Mouse (Mus musculus) liver, embryonic 16.5 days (tissue): ENCODE data around the gene Nf2. TPM values are rescaled to one million over a fixed set of nuclear protein-coding genes. Genes with fewer than 3 reads are reported as not detected.
A peak's percentile ranks its signal among the peaks of the same experiment; 100 is the strongest.

ENCODE experiments used
- ATAC-seq: fragments of 200-750 bp; cut with Nextera tagmentation; 2 replicates; pipeline ENCODE4 v1.8.0; 2017; ENCODE audit warnings: low read depth, mild to moderate bottlenecking, moderate number of reproducible peaks, moderate library complexity
- H3K27ac ChIP-seq: fragments of 300-500 bp; sonication (generic); 2 replicates; pipeline ENCODE4 v1.5.1; 2014; ENCODE audit warnings: mild to moderate bottlenecking, low read length
- H3K27me3 ChIP-seq: fragments of 300-500 bp; sonication (generic); 2 replicates; pipeline ENCODE4 v1.6.1; 2014; ENCODE audit warnings: low read depth, low read length, mixed read lengths; ENCODE audit not compliant: control insufficient read depth, insufficient read depth
- H3K36me3 ChIP-seq: fragments of 300-500 bp; sonication (generic); 2 replicates; pipeline ENCODE4 v1.6.1; 2014; ENCODE audit warnings: mild to moderate bottlenecking; ENCODE audit not compliant: control insufficient read depth, insufficient read depth
- H3K4me1 ChIP-seq: fragments of 300-500 bp; sonication (generic); 2 replicates; pipeline ENCODE4 v1.6.1; 2014; ENCODE audit warnings: low read depth, low read length, mixed read lengths; ENCODE audit not compliant: control insufficient read depth
- H3K4me2 ChIP-seq: fragments of 300-500 bp; sonication (generic); 2 replicates; pipeline ENCODE4 v1.6.1; 2014; ENCODE audit warnings: low read depth, low read length, mixed read lengths
- H3K4me3 ChIP-seq: fragments of 300-500 bp; sonication (generic); 2 replicates; pipeline ENCODE4 v1.5.1; 2014; ENCODE audit warnings: low read depth, mild to moderate bottlenecking, low read length
- H3K9ac ChIP-seq: fragments of 300-500 bp; sonication (generic); 2 replicates; pipeline ENCODE4 v1.6.1; 2014; ENCODE audit warnings: low read depth, low read length
- H3K9me3 ChIP-seq: fragments of 300-500 bp; sonication (generic); replicated peaks from 2 replicates; pipeline ENCODE4 v1.6.1; 2016; ENCODE audit warnings: low read length; ENCODE audit not compliant: control insufficient read depth
- WGBS: fragments of 180-500 bp; shearing (Covaris S2); extraction: QIAGEN DNeasy Blood & Tissue Kit; methylation state at CpG from one replicate; pipeline ENCODE4 v1.1.7; 2014; ENCODE audit not compliant: insufficient replicate concordance; 5-methylcytosine and 5-hydroxymethylcytosine counted together
- polyA plus RNA-seq: library from polyadenylated mRNA; unstranded; fragments of >200 nt; fragmentation: Nextera tagmentation; extraction: Ambion mirVana; gene quantifications from 2 replicates; pipeline ENCODE4 v1.2.1, GENCODE M21; 2015

The Nf2 gene
- 11.1 and 11.9 TPM in 2 replicates for polyA plus RNA-seq

GRCm38 (mm10) chr11:4849258-4849943, at the start of gene Nf2:
TSS of gene Nf2 (minus strand) at chr11:4849536.
- Histone ChIP-seq H3K4me3 (peak within 1 kb of the TSS; percentile 99), H3K36me3 (no peaks in the 10 kb centered on the region), H3K4me2 (peak within 1 kb of the TSS; percentile 87), H3K9me3 (no peaks in the 10 kb centered on the region), H3K9ac (peak within 1 kb of the TSS; percentile 99), H3K4me1 (peaks cover 6% of the 10 kb centered on the region), H3K27me3 (no peaks in the 10 kb centered on the region), H3K27ac (peak within 1 kb of the TSS; percentile 85)
- peak; percentile 98 for ATAC-seq
- under 1% methylated on average over 47 of the region's 60 CpGs for WGBS

GRCm38 (mm10) chr11:4894848-4895816, 45.8 kb upstream of the Nf2 start, which contains the start of gene Thoc5:
TSS of gene Thoc5 (plus strand) at chr11:4895320.
- H3K9me3 ChIP-seq: no peaks in the 10 kb centered on the region

DNA sequence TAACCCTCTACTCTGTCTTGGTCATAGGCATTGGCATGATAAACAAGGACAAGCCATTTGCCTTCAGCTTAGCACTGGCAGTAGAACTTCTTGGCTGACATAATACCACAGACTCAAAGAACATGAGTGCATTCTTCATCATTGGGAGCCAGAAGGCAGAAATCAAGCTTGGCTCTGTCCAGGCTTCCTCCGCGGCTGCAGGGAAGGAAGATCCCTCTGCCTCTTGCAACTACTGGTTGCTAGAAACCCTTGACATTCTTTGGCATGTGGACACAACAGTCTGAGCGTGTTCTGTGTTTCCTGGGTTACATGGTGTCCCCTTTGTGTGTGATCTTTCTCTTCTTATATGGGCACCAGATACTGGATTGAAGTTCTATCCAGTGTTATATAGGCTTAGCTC, 37.7 kb upstream of the Nf2 start:
- Histone ChIP-seq H3K36me3 (no peaks in the 10 kb centered on the region), H3K4me2 (no peak overlapping the region), H3K27ac (no peak overlapping the region), H3K4me3 (no peak overlapping the region), H3K27me3 (no peaks in the 10 kb centered on the region), H3K4me1 (peaks cover 2% of the 10 kb centered on the region), H3K9ac (no peak overlapping the region), H3K9me3 (no peaks in the 10 kb centered on the region)
- 69% methylated on average over 3 of the region's 3 CpGs for WGBS
- ATAC-seq: no peak

More at GRCm38 (mm10) chr11:4894848-4895816, 45.8 kb upstream of the Nf2 start, which contains the start of gene Thoc5:
- H3K27me3 ChIP-seq: no peaks in the 10 kb centered on the region
- 2% methylated on average over 52 of the region's 52 CpGs for WGBS
- peak; percentile 84 for ATAC-seq
- peaks cover 2% of the 10 kb centered on the region; the same call in 1 of the 2 replicates for H3K36me3 ChIP-seq
- peak within 1 kb of the TSS; percentile 94 for H3K4me3 ChIP-seq
- H3K27ac ChIP-seq: peak within 1 kb of the TSS; percentile 77
- peak within 1 kb of the TSS; percentile 87 for H3K9ac ChIP-seq
- H3K4me2 ChIP-seq: peak within 1 kb of the TSS; percentile 96
- peaks cover 7% of the 10 kb centered on the region for H3K4me1 ChIP-seq

DNA sequence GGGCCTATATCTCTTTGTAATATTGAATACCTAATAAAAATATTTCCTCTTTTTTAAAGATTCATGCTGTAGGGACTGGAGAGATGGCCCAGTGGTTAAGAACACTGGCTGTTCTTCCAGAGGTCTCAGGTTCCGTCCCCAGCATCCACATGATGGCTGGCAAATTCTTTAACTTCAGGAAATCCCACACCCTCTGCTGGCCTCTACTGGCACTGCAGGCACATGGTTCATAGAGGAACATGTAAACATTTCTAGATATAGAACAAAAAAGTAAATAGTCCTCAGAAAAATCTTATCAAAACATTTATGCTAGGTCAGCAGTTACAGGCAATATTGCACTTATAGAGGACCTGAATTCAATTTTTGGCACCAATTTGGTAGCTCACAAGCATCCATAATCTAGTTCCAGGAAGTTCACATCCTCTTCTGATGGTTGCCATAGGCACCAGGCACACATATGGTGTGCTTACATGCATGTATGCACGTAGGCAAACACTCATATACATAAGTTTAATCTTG, 36.1 kb upstream of the Nf2 start:
- Histone ChIP-seq H3K4me3 (no peak overlapping the region), H3K27ac (no peak overlapping the region), H3K4me1 (peaks cover 2% of the 10 kb centered on the region), H3K4me2 (no peak overlapping the region), H3K9me3 (no peaks in the 10 kb centered on the region), H3K9ac (no peak overlapping the region), H3K36me3 (no peaks in the 10 kb centered on the region), H3K27me3 (no peaks in the 10 kb centered on the region)
- 57% methylated on average over 2 of the region's 2 CpGs for WGBS
- no peak for ATAC-seq

DNA sequence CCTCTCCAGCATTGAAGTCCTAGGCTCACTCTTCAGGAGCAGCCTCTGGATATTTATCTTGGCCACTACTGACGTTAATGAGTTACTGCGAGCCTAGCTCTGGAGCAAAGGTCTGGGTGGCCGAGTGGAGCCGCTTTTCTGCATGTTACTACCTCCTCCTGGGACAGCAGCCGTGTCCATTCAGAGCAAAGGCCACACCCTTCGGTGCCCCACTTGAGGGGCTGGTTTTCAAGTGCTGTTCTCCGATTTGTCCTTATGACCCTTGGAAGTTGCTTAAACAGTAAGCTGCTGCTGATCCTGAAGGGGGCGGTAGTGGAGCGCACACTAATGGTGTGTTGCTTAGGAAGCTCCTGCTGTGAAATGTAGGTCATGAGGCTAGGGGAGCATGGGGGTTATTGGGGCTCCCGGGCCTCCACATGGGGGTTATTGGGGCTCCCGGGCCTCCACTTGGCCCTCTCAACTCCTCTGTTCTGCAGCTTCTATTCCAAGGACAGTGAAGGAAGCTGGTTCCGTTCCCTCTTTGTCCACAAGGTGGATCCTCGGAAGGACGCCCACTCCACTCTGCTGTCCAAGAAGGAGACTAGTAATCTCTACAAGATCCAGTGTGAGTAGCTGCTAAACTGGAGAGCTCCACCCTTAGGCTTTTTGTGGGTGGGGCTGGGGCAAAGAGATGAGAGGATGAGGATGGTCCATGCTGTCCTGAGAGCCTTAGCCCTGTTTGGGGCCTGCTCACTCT, 33.7 kb upstream of the Nf2 start:
- WGBS: 54% methylated on average over 14 of the region's 14 CpGs
- Histone ChIP-seq H3K9me3 (no peaks in the 10 kb centered on the region), H3K27ac (peak overlapping the region; percentile 77), H3K4me3 (peak overlapping the region; percentile 15; the same call in 1 of the 2 replicates), H3K4me1 (peaks cover 2% of the 10 kb centered on the region), H3K4me2 (peak overlapping the region; percentile 41), H3K27me3 (no peaks in the 10 kb centered on the region), H3K9ac (no peak overlapping the region), H3K36me3 (no peaks in the 10 kb centered on the region)
- peak; percentile 90 for ATAC-seq

DNA sequence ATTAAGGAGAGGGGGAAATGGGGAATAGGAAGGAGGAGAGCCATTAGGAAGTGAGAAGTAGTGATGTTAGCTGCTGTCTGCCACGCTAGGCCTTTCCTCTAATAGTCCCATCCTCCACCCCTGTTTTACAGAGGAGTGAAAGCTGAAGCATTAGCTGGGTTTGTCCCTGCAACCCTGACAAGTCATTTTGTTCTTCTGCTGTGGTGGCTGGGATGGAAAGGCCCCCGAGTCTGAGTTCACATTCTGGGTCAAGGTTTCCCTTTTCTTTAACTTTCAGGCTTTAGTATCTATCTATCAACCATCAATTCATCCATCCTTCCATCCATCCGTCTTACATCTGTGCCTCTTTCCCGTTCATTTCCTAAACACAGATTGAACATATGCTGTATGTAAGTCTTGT, 31.8 kb upstream of the Nf2 start:
- 56% methylated on average over 4 of the region's 4 CpGs for WGBS
- H3K4me1 ChIP-seq: peaks cover 2% of the 10 kb centered on the region
- H3K4me2 ChIP-seq: no peak overlapping the region
- H3K36me3 ChIP-seq: peaks cover 6% of the 10 kb centered on the region
- H3K27ac ChIP-seq: no peak overlapping the region
- H3K9ac ChIP-seq: no peak overlapping the region
- no peak for ATAC-seq
- H3K9me3 ChIP-seq: no peaks in the 10 kb centered on the region
- no peak overlapping the region for H3K4me3 ChIP-seq
- H3K27me3 ChIP-seq: no peaks in the 10 kb centered on the region

DNA sequence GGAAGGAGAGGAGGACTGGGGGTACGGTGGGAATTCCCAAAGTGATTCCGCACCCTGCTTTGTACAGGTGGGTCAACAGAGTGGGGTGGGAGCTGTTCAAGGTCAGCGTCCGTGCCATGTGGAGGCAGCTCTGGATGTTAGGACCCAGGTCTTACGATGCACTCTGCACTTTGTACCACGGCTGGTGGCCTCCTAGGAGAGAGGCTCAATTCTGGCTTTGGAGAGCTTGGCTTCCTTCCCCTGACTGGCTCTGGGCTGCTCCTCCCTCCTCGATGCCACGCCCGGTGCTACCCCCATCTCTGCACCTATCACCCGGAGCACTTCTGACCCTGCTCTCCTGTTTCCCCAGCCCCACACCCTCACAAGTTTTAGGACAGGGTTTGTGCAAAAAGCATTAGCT, 25.2 kb upstream of the Nf2 start:
- Histone ChIP-seq H3K9ac (peak overlapping the region; percentile 42), H3K27me3 (no peaks in the 10 kb centered on the region), H3K9me3 (no peaks in the 10 kb centered on the region), H3K4me2 (peak overlapping the region; percentile 80), H3K4me1 (peaks cover 11% of the 10 kb centered on the region), H3K27ac (peak overlapping the region; percentile 72), H3K4me3 (peak overlapping the region; percentile 68), H3K36me3 (peaks cover 6% of the 10 kb centered on the region)
- peak; percentile 92 for ATAC-seq
- 6% methylated on average over 10 of the region's 10 CpGs for WGBS

- Histone ChIP-seq H3K4me3 (peak within 1 kb of the TSS; percentile 68), H3K27ac (peak within 1 kb of the TSS; percentile 72), H3K4me1 (peaks cover 11% of the 10 kb centered on the region), H3K27me3 (no peaks in the 10 kb centered on the region), H3K4me2 (peak within 1 kb of the TSS; percentile 80), H3K36me3 (peaks cover 6% of the 10 kb centered on the region), H3K9ac (peak within 1 kb of the TSS; percentile 42), H3K9me3 (no peaks in the 10 kb centered on the region)
- under 1% methylated on average over 30 of the region's 30 CpGs for WGBS
- peak; percentile 78 for ATAC-seq
These were observed 24.6 kb upstream of the Nf2 start, which contains the start of gene Nipsnap1 for GRCm38 (mm10) chr11:4873755-4874475. TSS of gene Nipsnap1 (plus strand) at chr11:4873951.
